ENCODE assay signal across 14 mouse cellular contexts in the genomic region with DNA sequence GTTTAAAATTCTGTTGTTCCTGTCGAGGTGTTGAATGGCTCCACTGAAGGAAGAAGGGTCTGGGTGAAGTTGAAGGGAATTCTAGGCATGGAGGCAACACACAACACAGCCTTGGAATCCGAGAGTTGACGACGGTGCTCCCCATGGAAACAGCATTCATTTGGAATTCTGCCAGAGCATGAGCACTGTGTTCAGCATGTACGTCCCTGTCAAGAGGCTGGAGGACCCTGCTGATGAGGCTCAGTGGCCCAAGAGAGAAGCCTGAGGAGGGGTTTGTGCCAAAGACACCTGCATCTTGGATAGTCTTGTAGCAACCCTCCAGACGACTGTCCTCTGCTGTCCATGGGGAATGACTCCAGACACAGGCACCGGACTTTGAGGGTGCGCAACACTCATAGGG. TPM values are rescaled to one million over a fixed set of nuclear protein-coding genes. Genes with fewer than 3 reads are reported as not detected.
A peak's percentile ranks its signal among the peaks of the same experiment; 100 is the strongest.
DNase-seq lines count a peak whose midpoint lies in the region; ATAC-seq lines count a peak whose summit lies in the region.
"Had no signal": no experiment of that assay in that cellular context is flagged by ENCODE, and none has a peak within 500 bp of the region (broad histone marks: within the 10 kb centered on the region; RNA-seq: fewer than 3 reads in every experiment).

No protein-coding gene starts in this region.

- peak; percentile 78 for ATAC-seq in forebrain, embryonic 13.5 days
- no peak for ATAC-seq in intestine, embryonic 15.5 days

- intact Hi-C loops in left cerebral cortex, postnatal 10 days (cut with DNase I), result no loop called here

- H3K4me2 ChIP-seq in forebrain, embryonic 13.5 days, result 0 out of 2 replicates have a peak overlapping the region, but pooled peaks have one; percentile 14
- 0 out of 2 replicates have a peak overlapping the region, but pooled peaks have one; percentile 15 for H3K4me2 ChIP-seq in intestine, embryonic 15.5 days (replicated peaks)
- H3K4me2 ChIP-seq: embryonic facial prominence, embryonic 13.5 days; liver, embryonic 13.5 days had no signal

- no peak for DNase-seq in forebrain, embryonic 10.5 days (ENCODE audit: extremely low spot score, low spot score)
- DNase-seq in left cerebral cortex, postnatal 10 days (ENCODE audit: extremely low spot score in 1 of 2, low spot score in 2 of 2), result peak; percentile 13 to 32
- no peak for DNase-seq in left cerebral cortex, adult 9 months (ENCODE audit: low spot score in 2 of 2)
- DNase-seq in brain, adult 2 months (ENCODE audit: low read depth, low spot score), result peak; percentile 32
- DNase-seq in heart, adult 11 months, result no peak
- DNase-seq in urinary bladder, adult 2 months (ENCODE audit: low spot score), result no peak
- DNase-seq: B cell, adult 2 months; cerebellum, adult 11 months; gastrocnemius, postnatal 14 days; liver, embryonic 13.5 days had no signal

- peaks cover 18% of the 10 kb centered on the region for H3K4me1 ChIP-seq in forebrain, embryonic 13.5 days
- no peaks in the 10 kb centered on the region for H3K4me1 ChIP-seq in forebrain, embryonic 10.5 days
- H3K4me1 ChIP-seq in intestine, embryonic 15.5 days (replicated peaks), result no peaks in the 10 kb centered on the region
- H3K4me1 ChIP-seq: embryonic facial prominence, embryonic 13.5 days; liver, embryonic 13.5 days had no signal

- H3K27me3 ChIP-seq in forebrain, embryonic 13.5 days, result no peaks in the 10 kb centered on the region
- no peaks in the 10 kb centered on the region for H3K27me3 ChIP-seq in forebrain, embryonic 10.5 days (ENCODE audit: poor library complexity, severe bottlenecking)
- no peaks in the 10 kb centered on the region for H3K27me3 ChIP-seq in intestine, embryonic 15.5 days (replicated peaks)
- H3K27me3 ChIP-seq: embryonic facial prominence, embryonic 13.5 days; liver, embryonic 13.5 days had no signal

- no peaks in the 10 kb centered on the region for H3K36me3 ChIP-seq in forebrain, embryonic 13.5 days (ENCODE audit: poor library complexity, severe bottlenecking)
- H3K36me3 ChIP-seq in forebrain, embryonic 10.5 days (replicated peaks), result no peaks in the 10 kb centered on the region
- no peaks in the 10 kb centered on the region for H3K36me3 ChIP-seq in intestine, embryonic 15.5 days
- H3K36me3 ChIP-seq: embryonic facial prominence, embryonic 13.5 days; liver, embryonic 13.5 days had no signal

- H3K9me3 ChIP-seq in forebrain, embryonic 13.5 days (replicated peaks), result no peaks in the 10 kb centered on the region
- H3K9me3 ChIP-seq in forebrain, embryonic 10.5 days, result no peaks in the 10 kb centered on the region
- H3K9me3 ChIP-seq in intestine, embryonic 15.5 days, result no peaks in the 10 kb centered on the region
- H3K9me3 ChIP-seq: embryonic facial prominence, embryonic 13.5 days; liver, embryonic 13.5 days; megakaryocyte, embryonic 14.5 days had no signal

- H3K4me3 ChIP-seq in forebrain, embryonic 13.5 days, result no peak overlapping the region
- H3K4me3 ChIP-seq in forebrain, embryonic 10.5 days, result no peak overlapping the region
- H3K4me3 ChIP-seq in intestine, embryonic 15.5 days (replicated peaks), result no peak overlapping the region
- H3K4me3 ChIP-seq: embryonic facial prominence, embryonic 13.5 days; liver, embryonic 13.5 days; megakaryocyte, embryonic 14.5 days had no signal

- 0 out of 2 replicates have a peak overlapping the region, but pooled peaks have one; percentile 10 for H3K27ac ChIP-seq in forebrain, embryonic 13.5 days
- no peak overlapping the region for H3K27ac ChIP-seq in forebrain, embryonic 10.5 days
- H3K27ac ChIP-seq in intestine, embryonic 15.5 days, result no peak overlapping the region
- H3K27ac ChIP-seq: embryonic facial prominence, embryonic 13.5 days; liver, embryonic 13.5 days had no signal

- 42% methylated on average over 8 of the region's 8 CpGs for WGBS in forebrain, embryonic 13.5 days
- 87% methylated on average over 8 of the region's 8 CpGs for WGBS in forebrain, embryonic 10.5 days
- WGBS in intestine, embryonic 15.5 days, result 50% methylated on average over 8 of the region's 8 CpGs

- no peak overlapping the region for H3K9ac ChIP-seq in forebrain, embryonic 13.5 days
- no peak overlapping the region for H3K9ac ChIP-seq in intestine, embryonic 15.5 days
- H3K9ac ChIP-seq: embryonic facial prominence, embryonic 13.5 days; liver, embryonic 13.5 days had no signal

RNA-seq across cellular contexts. Expression of a gene that starts 40.7 kb away (rescaled TPM):
- polyA plus RNA-seq in forebrain, embryonic 13.5 days (2015; fragmentation: Nextera tagmentation; extraction: Ambion mirVana), result 866 and 917 TPM in 2 replicates
- polyA plus RNA-seq in forebrain, embryonic 10.5 days (2016; fragmentation: Nextera tagmentation; extraction: Ambion mirVana), result 813 and 826 TPM in 2 replicates
- 100 to 1,000 TPM; 329 to 330 TPM for total RNA-seq in left cerebral cortex, postnatal 10 days (2021)
- polyA plus RNA-seq in intestine, embryonic 15.5 days (2015; fragmentation: Nextera tagmentation; extraction: Ambion mirVana), result 1,058 and 1,111 TPM in 2 replicates
- 309 and 351 TPM in 2 replicates for polyA plus RNA-seq in urinary bladder, adult 2 months (2012; rRNA removed)

RNA-seq across cellular contexts. Expression of a gene that starts 41.4 kb away (rescaled TPM):
- 27.4 and 29.3 TPM in 2 replicates for polyA plus RNA-seq in forebrain, embryonic 13.5 days (2015; fragmentation: Nextera tagmentation; extraction: Ambion mirVana)
- polyA plus RNA-seq in forebrain, embryonic 10.5 days (2016; fragmentation: Nextera tagmentation; extraction: Ambion mirVana), result 39.2 and 42.7 TPM in 2 replicates
- total RNA-seq in left cerebral cortex, postnatal 10 days (2021), result 10 to 100 TPM; 21.8 to 22.0 TPM
- polyA plus RNA-seq in intestine, embryonic 15.5 days (2015; fragmentation: Nextera tagmentation; extraction: Ambion mirVana), result 27.8 and 29.8 TPM in 2 replicates
- polyA plus RNA-seq in urinary bladder, adult 2 months (2012; rRNA removed), result 22.6 and 23.9 TPM in 2 replicates

Comparison
In these comparisons a context has a peak if more than half of its experiments do, and no peak if none do; other contexts are left out.
1. DNase-seq: peak in left cerebral cortex, postnatal 10 days (2 of 2) and brain, adult 2 months (single experiment); none in forebrain, embryonic 10.5 days (single experiment), left cerebral cortex, adult 9 months (0 of 2), heart, adult 11 months (single experiment) and urinary bladder, adult 2 months (single experiment).